Mouse (Mus musculus): ENCODE measurements around the gene Vsig4. TPM values are rescaled to one million over a fixed set of nuclear protein-coding genes. Genes with fewer than 3 reads are reported as not detected.

The Vsig4 gene
- total RNA-seq (2023) = not detected

DNA sequence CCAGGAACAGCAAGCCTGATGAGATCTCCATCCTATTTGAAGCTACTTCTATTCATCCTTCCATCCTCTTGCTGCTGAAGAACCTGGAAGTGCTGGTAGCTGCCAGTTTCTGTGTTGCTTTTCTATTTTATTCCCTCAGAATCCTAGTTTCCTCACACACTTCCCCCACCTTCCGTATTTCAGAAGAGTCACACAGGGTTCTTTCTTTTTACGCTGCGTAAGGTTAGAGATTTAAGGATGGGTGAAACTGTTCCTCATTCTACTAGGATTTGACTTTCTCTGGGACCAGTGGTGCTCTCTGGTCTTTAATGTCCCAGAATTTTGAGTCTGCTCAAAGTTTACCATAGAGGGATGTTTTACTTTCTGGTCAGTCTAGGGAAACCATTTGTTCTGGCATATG lies at the start of gene Vsig4:
Vsig4 (minus strand) TSS at position 101 of the 400 bp plus-strand sequence.

Other genes with a start within 250 kb of the Vsig4 start
- gene Msn, start 197.4 kb downstream of the Vsig4 start, total RNA-seq (2023) = 684 TPM
- gene Heph, start 161.9 kb upstream of the Vsig4 start, total RNA-seq (2023) = not detected
- not detected for gene Hsf3, start 162.9 kb upstream of the Vsig4 start, total RNA-seq (2023)